Mouse (Mus musculus): ENCODE measurements around the gene Wtap. TPM values are rescaled to one million over a fixed set of nuclear protein-coding genes. Genes with fewer than 3 reads are reported as not detected.
A peak's percentile ranks its signal among the peaks of the same experiment; 100 is the strongest.
"Not testable (repeated sequence)": the region's sequence is repeated elsewhere in the genome, so short reads cannot be mapped to it uniquely, and the experiment has no call there.

Wtap gene
- polyA plus RNA-seq, 1 experiment from 2014 or later, result 121 TPM

DNA sequence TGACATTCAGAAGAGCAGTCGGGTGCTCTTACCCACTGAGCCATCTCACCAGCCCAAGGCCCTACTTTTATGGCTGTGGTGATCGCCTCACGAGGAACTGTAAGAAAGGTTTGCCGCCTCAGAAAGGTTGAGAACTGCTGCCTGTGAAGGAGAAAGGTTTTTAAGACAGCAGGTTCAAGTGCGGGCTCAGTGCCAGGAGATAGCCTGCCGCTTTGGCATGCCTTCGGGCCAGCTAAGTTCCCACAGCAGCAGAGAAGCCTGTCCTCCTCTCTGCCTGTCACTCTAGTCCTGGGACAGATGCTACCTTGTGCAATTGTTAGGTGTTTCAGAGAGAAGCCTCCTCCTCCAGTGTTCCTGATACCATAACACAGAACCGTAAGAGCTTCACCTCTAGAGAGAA lies 37.3 kb downstream of the Wtap start:
- Histone ChIP-seq H3K4me3 (ENCODE audit: low read depth, low read length) (no peak overlapping the region), H3K36me3 (ENCODE audit: control insufficient read depth, insufficient read depth, low read length) (peaks cover 45% of the 10 kb centered on the region), H3K9me3 (ENCODE audit: control insufficient read depth, low read length) (no peaks in the 10 kb centered on the region), H3K4me2 (ENCODE audit: low read length) (no peak overlapping the region), H3K4me1 (replicated peaks; ENCODE audit: control insufficient read depth, insufficient read depth, low read length) (peaks cover 5% of the 10 kb centered on the region; the same call in 1 of the 2 replicates), H3K27me3 (replicated peaks; ENCODE audit: control insufficient read depth, insufficient read depth, low read length) (no peaks in the 10 kb centered on the region), H3K27ac (ENCODE audit: low read depth) (no peak overlapping the region), H3K9ac (ENCODE audit: low read length) (no peak overlapping the region)
- 94% methylated on average over 8 of the region's 8 CpGs for WGBS
- peak; percentile 28 for DNase-seq (ENCODE audit: low spot score)
- no peak for ATAC-seq (replicated peaks; ENCODE audit: low FRiP score, low TSS enrichment, low read depth)

DNA sequence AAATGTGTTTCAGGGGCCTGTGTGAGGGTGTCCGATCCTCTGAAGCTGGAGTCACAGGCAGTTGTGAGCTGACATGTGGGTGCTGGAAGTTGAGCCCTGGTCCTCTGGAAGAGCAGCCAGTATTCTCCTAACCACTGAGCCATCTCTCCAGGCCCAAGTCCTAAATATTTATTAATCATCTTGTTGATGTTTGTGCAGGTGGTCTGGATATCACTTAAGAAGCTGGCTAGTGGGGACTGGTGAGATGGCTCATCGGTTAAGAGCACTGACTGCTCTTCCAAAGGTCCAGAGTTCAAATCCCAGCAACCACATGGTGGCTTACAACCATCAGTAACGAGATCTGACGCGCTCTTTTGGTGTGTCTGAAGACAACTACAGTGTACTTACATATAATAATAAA lies 44.3 kb downstream of the Wtap start:
- Histone ChIP-seq H3K4me2 (ENCODE audit: low read length) (no peak overlapping the region), H3K27me3 (replicated peaks; ENCODE audit: control insufficient read depth, insufficient read depth, low read length) (no peaks in the 10 kb centered on the region), H3K4me3 (ENCODE audit: low read depth, low read length) (no peak overlapping the region), H3K9ac (ENCODE audit: low read length) (no peak overlapping the region), H3K36me3 (ENCODE audit: control insufficient read depth, insufficient read depth, low read length) (peaks cover 76% of the 10 kb centered on the region), H3K4me1 (replicated peaks; ENCODE audit: control insufficient read depth, insufficient read depth, low read length) (no peaks in the 10 kb centered on the region), H3K27ac (ENCODE audit: low read depth) (no peak overlapping the region), H3K9me3 (ENCODE audit: control insufficient read depth, low read length) (no peaks in the 10 kb centered on the region)
- DNase-seq (ENCODE audit: low spot score), result no peak
- no peak for ATAC-seq (replicated peaks; ENCODE audit: low FRiP score, low TSS enrichment, low read depth)
- WGBS, result 95% methylated on average over 5 of the region's 5 CpGs

DNA sequence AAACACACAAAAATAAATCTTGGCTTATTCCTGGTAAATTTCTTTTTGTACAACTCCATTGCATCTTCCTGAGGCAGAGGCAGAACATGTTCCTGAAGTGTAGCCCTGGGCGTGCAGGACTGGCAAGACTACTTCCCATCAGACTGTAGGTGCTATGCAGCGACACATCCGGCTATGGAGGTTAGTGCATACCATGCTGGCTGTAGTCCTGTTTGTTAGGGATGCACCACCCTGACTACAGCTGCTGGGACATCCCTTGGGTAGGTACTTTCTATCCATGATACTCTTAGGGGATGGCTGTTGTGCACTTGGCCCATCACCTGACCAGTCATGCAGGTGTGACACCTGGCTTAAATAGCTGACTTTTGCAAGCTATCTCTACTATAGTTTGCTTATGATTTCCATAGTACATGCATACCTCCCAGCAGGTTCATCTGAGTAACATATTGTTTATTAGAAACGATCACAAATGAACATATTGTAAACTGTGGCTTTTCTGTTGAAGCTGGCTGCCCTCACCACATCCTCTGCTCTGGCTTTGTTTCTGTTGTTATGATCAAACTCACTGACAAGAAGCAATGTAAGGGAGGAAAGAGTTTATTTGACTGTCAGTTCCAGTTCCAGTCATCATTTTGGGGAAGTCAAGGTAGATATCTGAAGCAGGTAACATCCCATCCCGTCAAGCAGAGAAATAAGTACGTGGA lies 51.4 kb downstream of the Wtap start:
- H3K27me3 ChIP-seq (replicated peaks; ENCODE audit: control insufficient read depth, insufficient read depth, low read length), result no peaks in the 10 kb centered on the region
- no peak overlapping the region for H3K27ac ChIP-seq (ENCODE audit: low read depth)
- 89% methylated on average over 6 of the region's 6 CpGs for WGBS
- H3K4me2 ChIP-seq (ENCODE audit: low read length), result no peak overlapping the region
- no peak overlapping the region for H3K4me3 ChIP-seq (ENCODE audit: low read depth, low read length)
- ATAC-seq (replicated peaks; ENCODE audit: low FRiP score, low TSS enrichment, low read depth), result no peak
- no peaks in the 10 kb centered on the region for H3K9me3 ChIP-seq (ENCODE audit: control insufficient read depth, low read length)
- no peak overlapping the region for H3K9ac ChIP-seq (ENCODE audit: low read length)
- no peak for DNase-seq (ENCODE audit: low spot score)
- peaks cover 44% of the 10 kb centered on the region for H3K36me3 ChIP-seq (ENCODE audit: control insufficient read depth, insufficient read depth, low read length)
- no peaks in the 10 kb centered on the region for H3K4me1 ChIP-seq (replicated peaks; ENCODE audit: control insufficient read depth, insufficient read depth, low read length)

DNA sequence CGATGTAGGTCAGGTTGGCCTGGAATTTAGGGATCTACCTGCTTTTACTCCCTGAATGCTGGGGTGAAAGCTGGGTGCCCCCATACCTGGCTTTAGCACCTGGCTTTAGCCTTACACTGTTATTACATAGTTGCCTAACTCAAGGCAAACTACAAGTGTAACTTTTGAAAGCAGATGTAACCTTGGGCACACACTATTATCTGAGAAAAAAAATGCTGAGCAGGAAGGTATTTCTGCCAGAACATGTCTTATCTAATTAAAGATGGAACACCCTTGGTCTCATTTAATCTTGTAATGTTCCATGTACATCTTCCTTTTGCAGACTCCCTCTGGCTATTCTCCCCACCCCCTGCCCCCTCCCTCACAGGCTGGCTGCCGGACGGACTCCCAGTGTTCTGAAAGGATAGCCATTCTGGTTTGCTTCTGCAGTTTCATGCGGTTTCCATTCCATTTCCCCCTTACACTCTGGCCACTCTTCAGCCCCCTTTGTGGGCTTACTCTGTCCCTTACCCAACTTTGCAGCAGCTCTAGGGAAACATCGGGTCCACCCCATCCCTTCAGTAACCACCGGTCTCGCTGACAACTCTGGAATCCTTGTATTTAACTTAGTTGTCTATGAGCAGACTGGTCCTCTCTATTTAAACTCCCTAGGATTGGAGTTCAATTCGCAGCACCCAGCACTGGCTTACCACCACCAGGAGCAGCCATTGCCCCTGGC lies 52.3 kb downstream of the Wtap start:
- no peak overlapping the region for H3K27ac ChIP-seq (ENCODE audit: low read depth)
- ATAC-seq (replicated peaks; ENCODE audit: low FRiP score, low TSS enrichment, low read depth), result no peak
- no peak overlapping the region for H3K4me3 ChIP-seq (ENCODE audit: low read depth, low read length)
- no peak overlapping the region for H3K9ac ChIP-seq (ENCODE audit: low read length)
- DNase-seq (ENCODE audit: low spot score), result no peak
- H3K4me1 ChIP-seq (replicated peaks; ENCODE audit: control insufficient read depth, insufficient read depth, low read length), result no peaks in the 10 kb centered on the region
- H3K36me3 ChIP-seq (ENCODE audit: control insufficient read depth, insufficient read depth, low read length), result peaks cover 39% of the 10 kb centered on the region
- H3K4me2 ChIP-seq (ENCODE audit: low read length), result no peak overlapping the region
- no peaks in the 10 kb centered on the region for H3K27me3 ChIP-seq (replicated peaks; ENCODE audit: control insufficient read depth, insufficient read depth, low read length)
- 79% methylated on average over 8 of the region's 8 CpGs for WGBS
- no peaks in the 10 kb centered on the region for H3K9me3 ChIP-seq (ENCODE audit: control insufficient read depth, low read length)

DNA sequence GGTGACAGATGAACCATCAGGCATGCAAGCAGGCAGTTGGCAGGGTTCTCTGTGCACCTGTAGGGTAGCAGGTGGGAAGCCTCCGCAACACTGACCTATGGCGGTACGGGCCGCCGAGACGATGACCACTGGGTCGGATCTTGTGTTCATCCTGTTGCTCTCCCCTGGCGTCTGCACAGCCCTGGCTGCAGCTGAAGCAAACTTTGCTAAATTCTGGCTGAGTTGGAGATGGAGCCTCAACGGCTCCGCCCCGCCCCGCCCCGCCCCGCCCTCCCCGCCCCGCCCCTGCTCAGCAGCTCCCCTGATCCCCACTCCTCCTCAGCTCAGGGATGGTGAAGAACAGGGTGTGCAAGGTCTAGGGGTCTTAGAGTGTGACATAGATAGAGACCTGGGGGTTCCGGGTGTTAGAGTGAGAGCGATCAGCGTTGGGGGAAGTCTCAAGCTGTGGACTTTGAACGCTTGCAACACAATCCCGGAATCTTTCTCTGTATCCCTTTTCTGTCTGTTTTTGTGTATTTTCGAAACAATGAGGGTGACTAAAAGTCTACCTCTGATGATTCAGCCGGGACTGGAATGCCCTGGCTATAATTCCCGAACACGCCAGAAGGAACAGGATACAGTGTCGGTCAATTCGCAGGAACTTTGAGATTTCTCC lies 53.7 kb downstream of the Wtap start, which contains the start of gene Acat3:
Gene Acat3, minus strand, starts transcription at position 450 of the 655 bp plus-strand sequence.
- H3K4me3 ChIP-seq (ENCODE audit: low read depth, low read length), result peak within 1 kb of the TSS; percentile 24
- H3K4me1 ChIP-seq (replicated peaks; ENCODE audit: control insufficient read depth, insufficient read depth, low read length), result no peaks in the 10 kb centered on the region
- H3K9ac ChIP-seq (ENCODE audit: low read length), result no peak within 1 kb of the TSS
- 11% methylated on average over 27 of the region's 27 CpGs for WGBS
- DNase-seq (ENCODE audit: low spot score) (peak; percentile 64), ATAC-seq (replicated peaks; ENCODE audit: low FRiP score, low TSS enrichment, low read depth) (peak; percentile 63; the same call in 1 of the 2 replicates)
- peak within 1 kb of the TSS; percentile 41 for H3K4me2 ChIP-seq (ENCODE audit: low read length)
- no peak within 1 kb of the TSS for H3K27ac ChIP-seq (ENCODE audit: low read depth)
- peaks cover 25% of the 10 kb centered on the region for H3K36me3 ChIP-seq (ENCODE audit: control insufficient read depth, insufficient read depth, low read length)
- no peaks in the 10 kb centered on the region for H3K27me3 ChIP-seq (replicated peaks; ENCODE audit: control insufficient read depth, insufficient read depth, low read length)
- no peaks in the 10 kb centered on the region for H3K9me3 ChIP-seq (ENCODE audit: control insufficient read depth, low read length)

DNA sequence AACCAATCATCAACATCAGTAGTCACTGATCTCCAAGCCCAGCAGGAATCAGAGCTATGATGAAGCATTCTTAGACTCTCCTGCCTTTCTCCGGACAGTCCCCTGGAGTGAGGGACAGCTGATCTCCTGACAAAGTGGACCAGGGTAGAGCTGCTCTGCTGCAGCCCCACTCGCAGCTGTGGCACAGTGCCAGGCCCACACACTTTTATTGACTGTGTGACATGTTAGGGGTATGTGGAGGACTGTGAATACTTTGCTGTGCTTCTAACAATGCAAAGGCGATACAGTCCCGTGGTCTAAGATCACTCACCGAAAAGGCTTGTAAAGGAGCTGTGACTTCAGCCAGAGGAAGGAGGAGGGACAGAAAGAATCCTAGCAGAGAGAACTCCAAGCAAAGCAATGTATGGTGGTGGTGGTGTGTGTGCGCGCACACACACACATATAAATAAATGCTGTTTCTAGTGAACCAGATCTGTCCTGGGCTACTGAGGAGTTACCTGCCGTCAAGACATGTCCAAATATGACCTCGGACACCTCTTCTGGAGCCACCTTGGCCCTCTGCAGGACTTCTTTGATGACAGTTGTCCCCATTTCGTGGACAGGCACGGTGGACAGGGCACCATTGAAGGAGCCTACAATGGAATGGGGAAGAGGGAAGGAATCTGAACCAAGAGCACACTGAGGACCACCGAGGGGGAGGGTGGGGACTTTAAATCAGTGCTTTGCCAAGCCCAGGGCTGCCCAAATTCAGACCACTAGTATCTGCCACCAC lies 54.4 kb downstream of the Wtap start:
- 0 out of 2 replicates have a peak overlapping the region, but pooled peaks have one; percentile 24 for H3K4me3 ChIP-seq (ENCODE audit: low read depth, low read length)
- H3K27me3 ChIP-seq (replicated peaks; ENCODE audit: control insufficient read depth, insufficient read depth, low read length); H3K4me1 ChIP-seq (replicated peaks; ENCODE audit: control insufficient read depth, insufficient read depth, low read length); DNase-seq (ENCODE audit: low spot score); H3K9ac ChIP-seq (ENCODE audit: low read length); H3K9me3 ChIP-seq (ENCODE audit: control insufficient read depth, low read length); H3K27ac ChIP-seq (ENCODE audit: low read depth): not testable (repeated sequence)
- WGBS, result 65% methylated on average over 2 of the region's 12 CpGs
- ATAC-seq (replicated peaks; ENCODE audit: low FRiP score, low TSS enrichment, low read depth), result 0 out of 2 replicates have a peak, but pooled peaks have one; percentile 13
- peak overlapping the region; percentile 41 for H3K4me2 ChIP-seq (ENCODE audit: low read length)
- peaks cover 18% of the 10 kb centered on the region for H3K36me3 ChIP-seq (ENCODE audit: control insufficient read depth, insufficient read depth, low read length)

DNA sequence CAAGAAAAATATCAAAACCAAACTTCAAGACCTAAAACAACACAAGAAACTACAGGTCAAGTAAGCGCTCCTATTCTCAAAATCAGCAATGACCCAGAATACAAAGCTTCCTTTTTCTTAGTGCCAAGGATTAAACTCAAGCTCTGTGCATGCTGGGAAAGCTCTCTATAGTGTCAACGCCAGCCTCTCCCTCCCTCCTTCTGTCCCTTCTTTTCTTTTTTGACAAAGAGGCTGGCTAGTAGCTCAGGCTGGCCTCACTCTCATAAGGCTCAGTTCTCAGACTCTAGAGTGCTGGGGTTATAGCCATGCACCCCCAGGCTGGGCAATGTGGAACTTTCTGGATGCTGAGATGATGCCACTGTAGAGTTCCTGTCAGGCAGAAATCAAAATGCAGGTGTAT lies 55.9 kb downstream of the Wtap start:
- WGBS, result 61% methylated on average over 2 of the region's 2 CpGs
- ATAC-seq (replicated peaks; ENCODE audit: low FRiP score, low TSS enrichment, low read depth) (no peak), DNase-seq (ENCODE audit: low spot score) (no peak)
- Histone ChIP-seq H3K27me3 (replicated peaks; ENCODE audit: control insufficient read depth, insufficient read depth, low read length) (no peaks in the 10 kb centered on the region), H3K4me1 (replicated peaks; ENCODE audit: control insufficient read depth, insufficient read depth, low read length) (no peaks in the 10 kb centered on the region), H3K36me3 (ENCODE audit: control insufficient read depth, insufficient read depth, low read length) (peaks cover 8% of the 10 kb centered on the region), H3K4me3 (ENCODE audit: low read depth, low read length) (no peak overlapping the region), H3K4me2 (ENCODE audit: low read length) (no peak overlapping the region), H3K9me3 (ENCODE audit: control insufficient read depth, low read length) (no peaks in the 10 kb centered on the region), H3K9ac (ENCODE audit: low read length) (no peak overlapping the region), H3K27ac (ENCODE audit: low read depth) (no peak overlapping the region)

DNA sequence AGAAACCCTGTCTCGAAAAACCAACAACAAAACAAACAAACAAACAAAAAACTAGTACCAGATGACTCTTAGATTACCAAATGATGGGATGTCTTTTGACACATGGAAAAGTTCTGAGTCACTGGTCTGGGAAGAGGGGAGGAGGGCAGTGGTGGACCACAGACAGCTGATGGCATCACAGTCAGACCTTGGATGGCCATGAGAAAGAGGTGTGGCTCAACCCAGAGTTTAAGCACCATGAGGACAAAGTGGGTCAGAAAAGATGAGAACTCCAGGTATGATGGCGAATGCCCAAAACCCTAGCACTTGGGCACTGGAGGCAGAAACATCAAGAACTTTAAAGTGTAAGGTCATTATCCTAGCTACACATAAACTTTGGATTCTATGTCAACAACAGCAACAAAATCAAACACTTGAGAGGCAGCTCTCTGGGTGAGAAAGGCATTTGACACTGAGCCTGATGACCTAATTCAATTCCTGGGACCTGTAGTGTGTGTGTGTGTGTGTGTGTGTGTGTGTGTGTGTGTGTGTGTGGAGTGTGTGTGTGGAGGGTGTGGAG lies 56.5 kb downstream of the Wtap start:
- no peak for DNase-seq (ENCODE audit: low spot score)
- no peak overlapping the region for H3K4me2 ChIP-seq (ENCODE audit: low read length)
- no peak overlapping the region for H3K9ac ChIP-seq (ENCODE audit: low read length)
- H3K4me3 ChIP-seq (ENCODE audit: low read depth, low read length), result no peak overlapping the region
- 77% methylated on average over 2 of the region's 2 CpGs for WGBS
- no peaks in the 10 kb centered on the region for H3K9me3 ChIP-seq (ENCODE audit: control insufficient read depth, low read length)
- peaks cover 2% of the 10 kb centered on the region for H3K36me3 ChIP-seq (ENCODE audit: control insufficient read depth, insufficient read depth, low read length)
- no peak for ATAC-seq (replicated peaks; ENCODE audit: low FRiP score, low TSS enrichment, low read depth)
- H3K4me1 ChIP-seq (replicated peaks; ENCODE audit: control insufficient read depth, insufficient read depth, low read length), result no peaks in the 10 kb centered on the region
- no peak overlapping the region for H3K27ac ChIP-seq (ENCODE audit: low read depth)
- no peaks in the 10 kb centered on the region for H3K27me3 ChIP-seq (replicated peaks; ENCODE audit: control insufficient read depth, insufficient read depth, low read length)

Measured in intestine, embryonic 14.5 days (tissue).